Mouse (Mus musculus) thymus, postnatal 14 days (tissue): ENCODE data around the gene 2010111I01Rik.
"Not testable (repeated sequence)": the region's sequence is repeated elsewhere in the genome, so short reads cannot be mapped to it uniquely, and the experiment has no call there.

Source experiments
- DNase-seq: peaks from one replicate; pipeline ENCODE4 v3.0.0; 2021

The 2010111I01Rik gene

DNA sequence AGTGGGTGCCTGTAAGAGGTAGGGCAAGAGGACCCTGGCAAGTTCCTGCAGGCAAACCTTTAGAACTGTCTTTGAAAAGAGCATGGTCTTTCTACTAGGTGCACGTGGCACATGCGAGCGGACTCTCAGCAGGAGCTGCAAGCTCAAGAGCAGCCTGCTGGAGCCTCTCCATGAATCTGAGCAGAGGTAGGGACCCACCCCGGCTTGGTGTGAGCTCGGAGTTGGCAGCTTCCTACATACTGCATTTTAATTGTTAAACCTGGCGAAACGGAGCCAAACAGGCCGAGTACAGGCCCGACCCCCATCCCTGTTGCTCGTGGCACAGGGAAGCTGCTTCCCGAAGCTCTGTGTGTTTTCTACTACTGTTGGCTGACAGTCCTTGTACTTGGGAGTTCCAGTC is 331.6 kb downstream of the 2010111I01Rik start:
- no peak for DNase-seq

DNA sequence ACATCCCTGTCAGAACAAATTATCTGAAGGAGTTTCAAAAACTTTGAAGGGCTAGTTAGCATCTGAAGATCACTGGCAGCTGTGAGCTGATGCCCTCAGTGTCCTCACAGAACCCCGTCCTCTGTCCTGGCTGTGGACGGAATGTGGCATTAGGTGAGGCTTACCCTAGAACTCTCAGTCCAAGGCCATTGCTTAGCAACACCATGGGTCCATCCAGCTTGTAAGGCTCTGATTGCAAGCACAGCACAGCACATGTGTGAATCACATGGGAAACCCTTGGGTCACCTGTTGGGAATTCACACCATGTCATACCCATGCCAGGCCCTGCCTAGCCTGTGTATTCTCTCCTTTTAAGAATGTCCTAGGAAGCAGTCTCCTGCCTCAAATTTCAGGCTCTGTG is 332.3 kb downstream of the 2010111I01Rik start:
- no peak for DNase-seq

DNA sequence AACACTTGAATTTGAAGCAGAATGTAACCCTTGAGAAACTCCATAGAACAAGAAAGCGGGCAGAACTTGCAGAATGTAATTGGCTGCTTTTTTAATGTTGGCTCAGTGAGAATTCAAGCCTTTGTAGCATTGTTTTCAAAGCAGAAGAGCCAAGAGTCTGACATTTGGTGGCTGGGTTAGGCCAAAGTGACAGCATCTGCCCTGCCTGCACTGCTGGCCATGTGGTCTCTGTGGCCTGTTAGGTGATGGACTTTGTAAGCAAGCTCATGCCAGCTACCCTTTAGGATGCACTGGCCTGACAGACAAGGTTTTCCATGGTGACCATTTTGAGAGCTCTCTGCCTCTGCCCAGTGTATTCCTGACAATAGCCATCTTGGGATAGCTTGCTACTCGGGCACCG is 333.2 kb downstream of the 2010111I01Rik start:
- DNase-seq: no peak

DNA sequence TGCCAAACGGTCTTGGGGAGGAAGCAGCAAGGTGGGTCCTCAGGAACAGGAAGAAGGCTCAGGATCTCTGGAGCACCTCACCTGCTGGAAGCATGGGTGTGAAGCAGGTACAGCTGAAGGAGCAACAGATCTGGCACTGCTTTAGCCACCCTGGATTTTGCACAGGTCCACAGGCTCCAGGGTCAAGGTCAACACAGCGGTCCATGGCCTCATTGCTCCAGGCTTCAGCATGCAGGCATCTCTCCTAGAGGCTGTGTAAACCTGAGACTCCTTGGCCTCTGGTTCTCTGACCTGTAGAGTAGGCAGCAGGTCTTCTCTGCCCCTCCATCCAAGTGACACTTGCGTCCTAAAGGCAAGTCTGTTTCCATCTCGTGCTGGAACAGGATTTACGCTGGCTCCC is 334.2 kb downstream of the 2010111I01Rik start:
- DNase-seq: no peak

DNA sequence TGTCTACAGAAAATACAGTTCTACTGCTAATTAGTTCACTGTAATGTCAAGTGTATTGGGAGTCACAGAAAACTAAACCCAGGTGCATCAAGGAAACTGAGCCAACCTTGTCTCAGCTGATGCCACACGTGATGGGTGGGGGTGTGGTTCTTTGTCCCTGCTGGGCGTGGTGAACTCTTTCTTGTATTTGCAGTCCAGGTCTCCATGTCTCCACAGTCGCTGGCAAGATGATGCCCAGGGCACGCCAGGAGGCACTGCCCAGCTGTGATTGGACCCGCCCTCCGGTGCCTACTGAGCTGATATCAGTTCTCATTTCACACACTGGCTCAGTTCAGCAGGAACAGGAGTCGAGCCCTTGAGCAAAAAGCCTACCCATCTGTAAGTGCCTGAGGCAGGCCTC is 336.2 kb downstream of the 2010111I01Rik start:
- no peak for DNase-seq

DNA sequence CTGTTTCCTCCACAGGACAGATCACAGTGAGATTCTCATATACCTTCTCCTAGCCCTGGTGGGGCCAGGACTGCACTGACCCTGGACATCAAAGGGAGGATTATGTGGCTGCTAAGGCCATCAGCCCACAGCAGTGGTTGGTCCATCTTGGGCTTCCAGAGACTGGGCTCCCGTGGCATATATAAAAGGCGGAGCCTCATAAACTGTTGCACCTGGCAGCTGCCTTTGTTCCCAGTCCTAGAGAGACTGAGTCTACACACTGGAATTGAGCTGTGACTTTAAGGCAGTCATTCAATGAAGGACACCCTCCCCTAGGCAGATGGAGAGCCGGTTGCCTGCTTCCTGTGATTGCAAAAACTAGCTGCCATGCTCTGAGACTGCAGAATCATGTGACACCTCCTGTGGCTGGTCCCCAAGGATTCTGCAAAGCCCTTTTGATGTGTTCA is 337.1 kb downstream of the 2010111I01Rik start:
- no peak for DNase-seq

DNA sequence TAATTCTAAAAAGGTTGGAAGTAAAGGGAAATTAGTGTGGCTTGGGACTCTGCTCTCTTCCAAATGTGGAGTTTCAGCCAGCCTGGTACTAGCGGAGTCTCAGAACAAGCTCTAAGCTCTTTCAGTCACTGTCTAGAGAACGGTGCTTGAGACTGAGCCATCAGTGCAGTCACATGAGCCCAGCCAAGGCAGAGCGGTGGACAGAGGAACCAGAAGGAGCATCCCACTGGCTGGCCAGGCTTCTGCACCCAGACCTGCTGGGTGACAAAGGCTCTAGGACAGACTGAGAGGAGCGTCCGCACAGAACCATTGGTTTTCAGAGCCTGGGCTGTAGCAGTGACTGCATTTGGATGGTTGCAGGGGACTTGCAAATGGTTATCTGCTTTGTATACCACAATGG is 337.7 kb downstream of the 2010111I01Rik start:
- no peak for DNase-seq

DNA sequence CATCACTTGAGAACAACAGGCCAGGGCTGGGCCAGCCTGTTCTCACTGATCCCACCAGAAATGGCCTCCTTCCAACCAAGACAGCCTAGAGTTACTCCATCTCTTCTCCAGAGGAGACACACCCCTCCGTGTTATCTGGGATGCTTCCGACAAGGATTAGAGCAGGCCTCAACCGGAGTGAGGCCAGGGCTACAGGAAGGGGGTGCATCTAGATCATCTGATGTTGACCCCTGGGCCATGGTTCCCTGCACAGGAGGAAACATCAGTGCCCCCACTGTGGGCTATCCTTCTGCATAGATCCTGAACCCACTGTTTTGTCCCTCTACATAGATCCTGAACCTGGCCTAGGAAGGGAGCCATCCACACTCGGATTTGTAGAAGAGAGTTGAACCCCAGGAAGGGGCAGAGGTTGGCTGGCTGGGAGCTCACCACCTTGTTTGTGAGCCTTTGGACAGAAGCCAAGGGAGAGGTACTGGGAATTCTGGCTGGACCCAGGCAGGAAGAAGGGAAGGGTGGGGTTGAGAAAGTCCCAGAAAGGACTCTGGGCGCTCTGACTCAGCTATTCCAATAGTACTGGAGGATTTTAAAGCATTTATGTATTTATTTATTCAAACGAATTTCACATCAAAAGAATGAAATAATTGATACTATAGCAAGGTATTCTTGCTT is 339.6 kb downstream of the 2010111I01Rik start:
- no peak for DNase-seq

DNA sequence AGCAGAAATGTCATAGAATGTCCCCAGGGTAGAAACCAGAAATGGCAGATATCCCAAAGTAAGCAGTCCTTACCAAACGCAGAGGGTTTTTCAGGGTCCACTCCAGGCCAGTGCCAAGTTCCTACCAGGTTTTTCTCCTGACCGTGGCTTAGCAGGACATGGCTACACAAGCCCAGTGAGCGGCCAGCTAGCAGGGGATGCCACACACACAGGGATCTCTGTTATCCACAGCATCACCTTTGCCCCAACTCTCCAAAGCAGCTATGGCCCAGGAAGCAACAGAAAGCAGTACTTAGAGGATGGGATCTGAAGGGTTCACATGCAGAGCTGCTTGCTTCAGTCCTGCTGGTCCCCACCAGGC is 340.1 kb downstream of the 2010111I01Rik start:
- DNase-seq: no peak

DNA sequence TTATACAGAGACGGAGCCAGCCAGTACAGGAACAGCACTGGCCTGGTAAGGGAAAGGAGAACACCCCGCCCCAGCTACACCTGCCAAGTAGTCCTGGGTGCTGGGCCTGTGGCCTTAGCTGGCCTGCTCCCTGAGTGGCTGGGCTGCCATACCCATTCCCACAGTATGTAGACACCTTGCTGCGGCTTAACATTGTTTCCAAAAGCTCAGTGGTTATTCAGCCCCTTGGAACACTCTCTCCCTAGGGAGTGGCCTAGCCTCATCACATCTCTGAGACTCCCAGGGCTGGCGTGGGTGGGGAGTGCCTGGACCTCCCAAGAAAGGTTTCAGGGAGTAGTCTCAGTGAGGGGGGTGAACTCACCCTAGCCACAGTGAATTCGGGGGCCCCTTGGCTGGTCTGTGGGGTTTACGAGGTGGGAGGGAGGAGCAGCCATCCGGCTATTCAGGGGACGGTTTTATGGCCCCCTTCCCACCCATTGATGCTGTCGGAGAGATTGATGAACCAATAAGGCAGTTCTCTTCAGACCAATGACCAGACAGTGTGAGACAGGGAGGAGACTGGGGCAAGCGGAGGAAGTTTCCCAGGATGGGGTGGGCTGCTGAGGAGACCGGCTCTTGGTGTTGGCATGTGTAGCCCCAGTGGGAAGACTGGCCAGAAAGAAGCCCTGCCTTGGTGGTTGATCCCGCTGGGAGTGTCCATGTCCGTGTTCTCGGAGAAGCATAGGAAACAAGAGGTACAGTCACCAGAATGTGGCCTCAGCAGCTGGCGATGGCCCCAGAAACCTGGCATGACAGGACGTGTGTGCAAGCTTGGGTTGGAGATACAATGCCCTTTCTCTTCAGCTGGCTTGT is 340.7 kb downstream of the 2010111I01Rik start:
- DNase-seq: no peak

DNA sequence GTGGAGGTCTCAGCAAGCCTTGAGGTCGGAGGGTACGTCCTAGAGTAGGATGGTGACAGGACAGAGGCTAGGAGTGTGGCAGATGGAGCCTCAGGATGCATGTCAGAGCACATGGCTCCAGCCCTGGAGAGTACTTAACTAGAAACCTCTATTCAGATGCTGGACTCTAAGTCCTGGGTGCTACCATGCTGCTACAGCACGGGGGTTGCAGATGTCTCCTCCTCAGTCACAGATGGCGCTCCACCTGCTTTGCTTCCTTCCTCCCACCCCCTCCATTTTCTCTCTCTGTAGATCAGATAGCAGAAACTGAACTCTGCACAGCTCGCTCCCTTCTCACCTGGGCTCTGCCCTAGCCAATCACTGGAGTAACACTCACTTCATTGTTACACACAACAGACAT is 342.1 kb downstream of the 2010111I01Rik start:
- DNase-seq: peak; percentile 70

DNA sequence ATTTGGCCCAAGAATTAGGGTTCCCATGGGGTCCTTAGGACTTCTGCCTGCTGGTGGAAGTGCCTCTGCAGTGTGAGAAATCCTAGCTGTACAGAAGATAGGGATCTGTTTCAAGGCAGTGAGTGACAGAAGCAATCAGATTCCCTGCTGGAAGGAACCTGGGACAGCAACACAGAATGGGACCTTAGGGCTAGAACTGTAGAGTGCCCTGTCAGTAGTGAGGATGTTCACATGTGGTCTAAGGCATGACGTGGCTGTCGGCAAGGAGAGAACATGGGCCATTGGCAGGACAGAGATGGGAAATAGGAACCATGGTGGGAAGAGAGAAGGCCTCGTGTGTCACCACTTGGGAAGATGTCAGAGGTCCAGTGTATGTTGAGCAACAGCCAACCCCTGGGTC is 344.9 kb downstream of the 2010111I01Rik start:
- DNase-seq: no peak

DNA sequence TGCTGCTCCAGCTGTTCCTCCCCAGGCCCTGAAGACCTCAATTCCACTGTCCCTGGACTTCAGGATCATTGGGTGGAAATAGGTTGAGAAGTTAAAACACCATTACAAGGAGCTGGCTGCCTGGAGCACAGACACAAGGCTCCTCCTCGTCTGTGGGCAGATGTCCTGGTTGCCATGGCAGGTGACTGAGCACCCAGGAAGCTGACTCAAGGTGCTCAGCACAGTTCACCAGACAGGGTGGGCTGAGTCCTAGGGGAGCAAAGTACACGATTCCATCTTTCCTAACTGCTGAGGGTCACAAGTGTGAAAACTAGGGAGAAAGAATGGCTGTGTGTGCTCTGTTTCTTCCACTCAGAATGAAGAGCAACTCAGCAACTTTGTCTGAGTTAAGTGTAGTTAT is 346.5 kb downstream of the 2010111I01Rik start:
- DNase-seq: no peak

DNA sequence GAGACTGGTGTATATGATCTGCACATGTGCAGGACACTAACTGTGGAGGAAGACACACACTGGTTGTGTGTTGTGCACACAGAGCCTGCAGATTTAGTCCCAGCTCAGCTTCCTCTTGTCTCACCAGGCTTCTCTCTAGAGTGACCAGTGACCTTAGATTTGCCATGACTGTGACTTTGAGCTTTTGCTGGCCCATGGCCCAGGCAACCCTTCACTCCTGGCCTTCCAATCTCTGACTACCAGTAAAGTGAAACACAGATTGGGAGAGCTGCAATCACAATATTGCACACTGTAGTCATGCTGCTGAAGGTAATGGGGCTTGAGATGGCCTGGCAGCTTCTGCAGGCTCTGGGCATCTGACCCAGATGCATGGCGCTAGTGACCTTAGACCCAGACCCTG is 348.6 kb downstream of the 2010111I01Rik start:
- DNase-seq: no peak

DNA sequence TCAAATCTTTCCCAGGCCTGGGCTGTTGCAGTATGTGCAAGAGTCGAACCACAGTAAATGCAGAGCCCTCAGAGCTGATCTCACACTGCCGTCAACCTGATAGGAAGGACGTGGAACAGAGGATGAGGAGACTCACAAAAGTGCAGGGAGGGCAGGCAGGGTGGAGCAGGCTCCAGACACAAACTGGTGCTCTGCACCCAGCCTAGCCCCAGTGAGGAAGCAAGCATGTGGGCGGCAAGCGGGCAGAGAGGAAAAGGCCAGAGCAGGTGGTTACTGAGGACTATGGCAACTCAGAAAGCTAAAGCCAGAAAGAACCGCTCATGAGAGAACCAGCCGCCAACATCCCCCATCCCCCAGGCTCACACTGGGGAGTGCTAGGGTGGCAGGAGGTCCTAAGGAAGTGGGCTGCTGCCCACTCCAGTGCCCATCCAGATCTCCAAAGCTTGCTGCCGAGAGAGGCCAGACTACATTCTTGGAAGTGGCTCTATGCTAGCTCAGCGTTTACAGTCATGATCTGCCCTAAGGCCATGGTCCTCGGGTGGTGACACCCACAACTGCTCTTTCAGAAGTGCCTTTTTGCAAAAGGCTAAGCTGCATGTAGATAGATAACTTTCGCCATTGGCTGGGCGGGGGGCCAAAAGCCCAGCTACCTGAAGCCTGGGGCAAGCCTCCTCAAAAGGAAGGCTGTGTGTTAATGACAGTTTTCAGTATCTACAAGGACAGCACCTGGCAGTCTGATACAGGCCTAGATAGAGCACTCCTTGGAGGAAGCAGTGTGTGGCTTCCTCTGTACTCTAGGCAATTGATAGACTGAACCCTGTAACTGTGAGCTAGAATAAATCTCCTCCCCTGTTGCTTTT is 349.3 kb downstream of the 2010111I01Rik start:
- DNase-seq: peak; percentile 26

DNA sequence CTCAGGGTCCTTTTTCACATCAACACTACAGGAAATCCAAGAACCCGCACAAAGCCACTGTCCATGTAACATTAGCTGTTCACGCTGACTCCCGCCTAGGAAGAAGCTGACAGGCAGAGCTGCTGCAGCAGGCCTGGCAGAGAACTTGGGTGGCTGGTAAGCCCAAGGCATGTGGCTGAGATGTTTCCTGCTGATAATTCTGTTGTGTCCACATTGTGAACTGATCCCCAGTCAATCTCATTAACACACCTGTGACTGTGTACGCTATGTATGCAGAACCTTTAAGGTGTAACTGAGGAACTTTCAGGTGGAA is 349.9 kb downstream of the 2010111I01Rik start:
- DNase-seq: no peak

DNA sequence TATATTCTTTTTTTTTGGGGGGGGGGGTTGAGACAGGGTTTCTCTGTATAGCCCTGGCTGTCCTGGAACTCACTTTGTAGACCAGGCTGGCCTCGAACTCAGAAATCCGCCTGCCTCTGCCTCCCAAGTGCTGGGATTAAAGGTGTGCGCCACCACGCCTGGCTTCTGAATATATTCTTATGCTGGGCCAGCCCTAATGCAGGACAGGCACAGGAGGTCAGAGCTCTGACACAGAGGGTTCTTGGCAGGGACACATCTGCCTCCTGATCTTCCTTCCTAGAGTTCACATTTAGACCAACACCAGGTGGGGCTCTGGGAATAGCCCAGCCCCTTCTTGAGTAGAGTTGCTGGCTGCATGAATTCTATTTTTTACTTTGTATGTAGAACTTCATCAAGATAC is 350.4 kb downstream of the 2010111I01Rik start:
- DNase-seq: not testable (repeated sequence)

DNA sequence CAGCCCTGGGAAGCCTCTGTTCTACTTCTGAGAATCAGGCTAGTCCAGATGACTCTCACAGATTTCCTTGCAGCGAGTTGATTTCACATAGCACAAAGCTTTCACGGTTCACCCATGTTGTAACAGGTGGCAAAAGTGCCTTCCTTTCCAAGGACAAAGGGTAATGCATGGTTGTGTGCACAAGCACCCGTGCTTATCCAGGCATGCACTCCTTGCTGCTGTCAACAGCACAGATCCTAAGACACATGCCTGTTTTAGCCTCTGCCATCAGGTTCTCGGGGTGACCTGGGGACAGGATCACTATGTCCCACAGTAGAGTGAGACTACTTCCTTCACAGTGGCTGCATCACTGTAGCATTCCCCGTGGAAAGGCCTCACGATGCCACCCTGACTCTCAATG is 351.1 kb downstream of the 2010111I01Rik start:
- no peak for DNase-seq

DNA sequence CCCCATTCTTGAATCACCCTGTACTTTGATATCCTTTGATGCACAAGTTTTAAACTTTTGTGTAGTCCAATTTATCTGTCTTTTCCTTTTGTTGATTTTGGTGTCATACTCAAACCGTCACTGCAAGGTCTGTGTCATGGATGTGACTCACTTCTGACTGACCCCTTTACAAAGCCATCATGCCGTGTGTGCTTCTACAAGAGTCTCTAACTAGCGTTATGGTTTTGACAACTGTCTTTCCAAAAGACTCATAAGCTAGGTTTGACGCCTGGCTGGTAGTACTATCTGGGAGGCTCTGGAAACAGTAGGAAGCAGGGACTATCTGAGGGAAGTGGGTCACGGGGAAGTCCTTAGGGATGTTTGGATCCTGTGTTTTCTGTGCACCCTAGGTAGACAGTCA is 351.7 kb downstream of the 2010111I01Rik start:
- no peak for DNase-seq

DNA sequence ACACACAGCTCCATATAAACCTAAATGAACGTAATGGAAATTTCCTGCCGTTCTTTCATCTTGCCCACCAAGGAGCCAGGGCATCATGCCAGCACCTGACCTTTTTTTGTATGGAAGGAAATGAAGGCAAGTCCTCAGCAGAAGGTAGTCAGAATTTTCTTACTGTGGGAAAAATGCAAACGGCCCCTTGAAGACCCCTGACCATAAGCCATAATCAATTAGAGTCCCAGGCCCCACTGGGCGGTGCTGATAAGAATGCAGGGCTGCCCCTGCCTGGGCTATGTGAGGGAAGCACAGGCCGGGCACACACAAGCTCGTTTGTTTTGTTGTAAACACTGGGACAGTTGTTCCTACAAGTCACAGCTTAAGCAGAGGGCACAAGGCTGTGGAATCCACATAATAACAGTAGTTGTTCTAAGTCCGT is 353.0 kb downstream of the 2010111I01Rik start:
- DNase-seq: no peak

DNA sequence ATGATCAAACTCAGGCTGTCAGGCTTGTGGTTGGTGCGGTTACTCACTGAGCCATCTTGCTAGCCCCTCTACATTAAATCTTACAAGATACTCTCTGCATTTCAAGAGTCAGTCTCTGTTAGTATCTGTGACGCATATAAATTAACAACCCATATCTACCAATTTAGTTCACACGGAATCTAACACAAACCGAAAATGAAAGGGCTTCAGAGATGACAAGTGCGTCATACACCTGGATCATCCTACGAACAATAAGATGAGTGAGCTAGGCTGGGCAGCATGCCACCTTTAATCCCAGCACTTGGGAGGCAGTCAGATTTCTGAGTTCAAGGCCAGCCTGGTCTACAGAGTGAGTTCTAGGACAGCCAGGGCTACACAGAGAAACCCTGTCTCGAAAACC is 355.1 kb downstream of the 2010111I01Rik start:
- DNase-seq: no peak

DNA sequence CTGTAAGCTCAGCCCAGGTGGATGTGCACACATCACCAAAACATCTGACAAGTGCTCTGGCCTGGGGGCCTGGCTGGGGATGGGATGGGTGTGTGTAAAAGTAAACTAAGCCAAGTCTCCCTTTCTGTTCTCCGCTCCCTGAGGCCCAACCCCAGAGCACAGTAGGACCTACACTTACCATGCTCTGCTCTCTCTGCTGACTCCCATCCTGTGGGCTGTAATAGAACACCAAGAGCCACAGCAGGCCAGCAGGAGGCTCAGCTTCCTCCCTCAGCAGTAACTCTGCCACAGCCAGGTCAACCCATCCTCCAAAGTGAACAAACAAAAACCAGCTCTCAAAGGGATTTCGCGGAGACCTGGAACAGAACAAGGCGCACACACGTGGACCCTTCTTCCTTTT is 357.0 kb downstream of the 2010111I01Rik start:
- DNase-seq: peak; percentile 28

DNA sequence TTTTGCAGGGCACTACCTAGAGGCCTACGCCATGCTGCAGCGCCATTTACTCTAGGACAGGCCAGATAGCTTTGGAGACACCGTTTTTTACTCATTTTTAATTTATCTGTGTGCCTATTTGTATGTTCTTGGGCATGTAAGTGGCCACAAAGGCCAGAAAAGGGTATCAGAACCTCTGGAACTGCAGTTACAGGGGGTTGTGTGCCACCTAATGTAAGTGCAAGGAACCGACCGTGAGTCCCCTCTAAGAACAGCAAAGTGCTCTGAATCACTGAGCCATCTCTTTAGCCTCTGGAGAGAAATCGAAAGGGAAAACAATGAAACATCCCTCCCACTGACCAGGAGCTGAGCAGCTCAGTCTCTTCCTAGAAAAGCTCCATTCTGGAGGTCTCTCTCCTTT is 358.1 kb downstream of the 2010111I01Rik start:
- no peak for DNase-seq
